Mouse (Mus musculus): ENCODE data around the gene Arsk.

DNA sequence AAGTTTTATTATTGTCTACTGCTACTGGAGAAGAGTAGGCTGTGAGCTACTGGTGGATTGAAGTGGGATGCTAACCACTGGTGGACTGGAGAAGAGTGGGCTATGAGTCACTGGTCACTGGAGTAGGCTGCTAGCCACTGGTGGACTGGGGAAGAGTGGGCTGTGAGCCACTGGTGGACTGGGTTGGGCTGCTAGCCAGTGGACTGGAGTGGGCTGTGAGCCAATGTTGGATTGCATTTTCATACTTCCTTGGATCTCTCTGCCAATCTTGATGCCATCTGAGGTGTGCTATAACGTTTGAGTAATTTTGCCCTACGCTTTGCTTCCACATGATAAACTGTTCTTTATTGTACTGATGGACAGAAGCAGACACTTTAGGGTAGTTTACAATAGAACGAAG lies 36.3 kb downstream of the Arsk start:
- TF ChIP-seq CTCF (IDR thresholded peaks at IDR 0.05; ENCODE audit: insufficient read depth, low read length) = no peak
- TF ChIP-seq POLR2A (IDR thresholded peaks at IDR 0.05; ENCODE audit: borderline replicate concordance, extremely low read depth, low read depth, low read length) = no peak

All from lung, adult 2 months (tissue).